Mouse (Mus musculus): Measurements from ENCODE around the gene Cd4.
"Not testable (repeated sequence)": the region's sequence is repeated elsewhere in the genome, so short reads cannot be mapped to it uniquely, and the experiment has no call there.

The Cd4 gene

GRCm38 (mm10) chr6:124840241-124841167 lies 47.5 kb downstream of the Cd4 start, which contains the start of gene Gnb3:
TSS of gene Gnb3 (minus strand) at chr6:124840275.
- no peak for DNase-seq

- no peak for DNase-seq
These were observed 48.2 kb downstream of the Cd4 start for GRCm38 (mm10) chr6:124839805-124840204.

GRCm38 (mm10) chr6:124836411-124836810 lies 51.6 kb downstream of the Cd4 start:
- no peak for DNase-seq

GRCm38 (mm10) chr6:124835531-124835930 lies 52.5 kb downstream of the Cd4 start:
- DNase-seq = no peak

GRCm38 (mm10) chr6:124834512-124835081 lies 53.4 kb downstream of the Cd4 start:
- no peak for DNase-seq

GRCm38 (mm10) chr6:124831649-124832048 lies 56.4 kb downstream of the Cd4 start:
- no peak for DNase-seq

- not testable (repeated sequence) for DNase-seq
These were observed 56.8 kb downstream of the Cd4 start for GRCm38 (mm10) chr6:124831199-124831598.

GRCm38 (mm10) chr6:124829799-124830700 lies 58.0 kb downstream of the Cd4 start:
- DNase-seq = peak; percentile 87 to 93

- DNase-seq = peak; percentile 97 to 99
These were observed 58.9 kb downstream of the Cd4 start, which contains the start of the genes Usp5 and Cdca3 for GRCm38 (mm10) chr6:124828868-124829798. TSS of gene Usp5 (minus strand) at chr6:124829484. TSS of gene Cdca3 (plus strand) at chr6:124829547.

GRCm38 (mm10) chr6:124828101-124828592 lies 59.9 kb downstream of the Cd4 start:
- peak; percentile 21 to 60 for DNase-seq

GRCm38 (mm10) chr6:124822049-124822448 lies 66.0 kb downstream of the Cd4 start:
- DNase-seq = no peak

GRCm38 (mm10) chr6:124820891-124821290 lies 67.1 kb downstream of the Cd4 start:
- no peak for DNase-seq

- no peak for DNase-seq
These were observed 70.0 kb downstream of the Cd4 start for GRCm38 (mm10) chr6:124817971-124818370.

GRCm38 (mm10) chr6:124817563-124817962 lies 70.5 kb downstream of the Cd4 start:
- DNase-seq = no peak

GRCm38 (mm10) chr6:124817125-124817524 lies 70.9 kb downstream of the Cd4 start:
- no peak for DNase-seq

- DNase-seq = no peak
These were observed 71.4 kb downstream of the Cd4 start for GRCm38 (mm10) chr6:124816611-124817010.

GRCm38 (mm10) chr6:124814858-124815774 lies 72.9 kb downstream of the Cd4 start:
- no peak for DNase-seq
